Mouse (Mus musculus) spleen, postnatal 14 days (tissue): ENCODE measurements around the gene Ap3s2.

Experiments used
- DNase-seq, 2 experiments: peaks; one replicate each; pipeline ENCODE4 v3.0.0; 2021 to 2022; ENCODE audit warnings: low spot score in 2 of 2

Gene Ap3s2

DNA sequence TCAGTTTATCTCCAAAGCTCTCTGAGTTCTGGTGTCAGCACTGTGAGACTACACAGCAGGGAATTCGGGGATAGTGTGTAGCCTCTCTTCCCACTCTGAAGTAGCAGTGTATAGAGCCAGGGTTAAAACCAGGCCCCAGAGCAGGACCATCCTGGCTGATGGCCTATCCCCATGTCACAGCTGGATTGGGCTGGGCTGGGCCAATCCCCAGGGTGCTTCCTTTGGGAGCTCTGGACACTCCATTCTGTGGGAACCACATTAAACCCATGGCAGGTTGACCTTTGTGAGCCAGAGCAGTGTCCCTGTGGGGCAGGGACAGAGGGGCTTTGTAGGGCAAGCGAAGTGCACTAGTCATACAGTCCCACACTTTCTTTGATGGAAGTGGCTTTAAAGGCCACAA lies 74.1 kb downstream of the Ap3s2 start:
- no peak for DNase-seq

DNA sequence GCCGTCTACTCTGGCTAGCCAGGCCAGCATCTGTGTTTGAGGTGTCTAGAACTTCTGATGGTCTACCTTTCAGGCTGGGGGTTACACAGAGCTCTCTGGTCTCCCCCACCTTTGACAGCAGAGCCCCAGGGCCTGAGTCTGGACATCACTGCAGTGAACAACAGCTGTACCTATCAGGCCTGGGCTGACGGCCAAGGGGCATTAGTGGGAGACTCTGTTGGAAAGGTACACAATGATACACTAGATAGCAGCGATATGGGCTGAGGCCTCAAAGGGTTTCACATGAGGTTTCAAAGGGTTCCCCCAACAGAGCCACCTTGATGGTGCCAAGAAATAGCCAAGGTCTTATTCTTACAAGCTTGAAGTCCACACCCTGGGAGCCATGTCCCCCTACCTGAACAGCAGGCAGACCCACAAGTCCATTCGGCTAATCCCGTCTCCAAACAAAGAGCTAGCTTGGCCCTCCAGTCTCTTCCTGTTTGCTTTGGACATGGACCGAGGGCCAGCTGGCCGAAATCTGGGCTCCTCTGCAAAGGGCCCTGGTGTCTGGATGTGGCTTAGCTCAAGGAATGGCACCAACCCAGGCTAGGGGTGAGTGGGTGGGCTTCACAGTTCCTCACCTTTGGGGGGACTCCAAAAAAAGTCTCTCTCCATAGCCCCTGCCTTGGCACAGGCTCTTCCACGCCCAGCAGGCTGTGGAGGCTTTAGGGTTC lies 76.2 kb downstream of the Ap3s2 start:
- no peak for DNase-seq

- no peak for DNase-seq
Measured at GRCm38 (mm10) chr7:79842163-79842562, 78.3 kb downstream of the Ap3s2 start.

- no peak for DNase-seq
Measured at GRCm38 (mm10) chr7:79837247-79837646, 83.2 kb downstream of the Ap3s2 start.

GRCm38 (mm10) chr7:79835196-79835595 lies 85.3 kb downstream of the Ap3s2 start:
- DNase-seq, result no peak

- no peak for DNase-seq
Measured at GRCm38 (mm10) chr7:79832980-79833379, 87.5 kb downstream of the Ap3s2 start.

- DNase-seq, result no peak
Measured at GRCm38 (mm10) chr7:79831585-79831984, 88.9 kb downstream of the Ap3s2 start.

DNA sequence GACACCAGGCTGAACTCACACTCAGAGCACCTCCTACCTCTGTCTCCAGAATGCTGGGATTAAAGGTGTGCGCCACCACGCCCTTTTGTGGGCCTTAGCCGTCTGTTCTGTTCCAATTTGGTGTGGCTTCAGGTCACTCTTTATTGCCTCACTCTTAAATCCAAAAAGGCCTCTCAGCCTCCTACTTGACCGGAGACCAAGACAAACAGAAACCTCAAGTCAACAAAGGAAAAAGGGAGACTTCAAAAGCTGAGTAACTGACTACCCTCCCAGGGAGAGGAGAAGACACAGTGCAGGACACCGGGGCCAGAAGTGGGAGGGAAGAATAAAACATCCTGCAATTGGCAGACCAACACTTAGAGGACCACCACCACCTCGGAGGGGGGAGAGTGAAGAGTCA lies 89.3 kb downstream of the Ap3s2 start:
- no peak for DNase-seq

DNA sequence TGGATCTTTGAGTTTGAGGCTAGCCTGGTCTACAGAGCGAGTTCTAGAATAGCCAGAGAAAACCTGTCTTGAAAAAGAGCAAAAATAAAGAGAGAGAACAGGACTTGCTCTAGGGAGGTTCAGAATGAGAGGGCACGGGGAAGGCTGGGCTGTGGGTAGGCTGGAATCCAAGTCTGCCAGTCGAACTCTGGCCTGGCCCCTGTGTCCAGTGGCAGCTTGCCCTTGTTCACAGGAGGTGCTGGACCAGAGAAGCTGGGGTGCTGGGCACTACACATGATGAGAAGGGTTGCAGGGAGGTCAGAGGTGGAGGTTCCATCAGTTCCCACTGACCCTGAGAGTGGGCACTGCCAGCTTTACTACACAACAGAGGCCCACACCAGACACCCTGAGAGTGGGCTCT lies 92.1 kb downstream of the Ap3s2 start:
- no peak for DNase-seq
